Mouse (Mus musculus) ES-E14 (cell line): ENCODE data around the gene Nkpd1. TPM values are rescaled to one million over a fixed set of nuclear protein-coding genes. Genes with fewer than 3 reads are reported as not detected.

Experiments used
- DNase-seq: peaks from one replicate; pipeline ENCODE4 v3.0.0-alpha.2; 2013; ENCODE audit warnings: low read depth, low spot score
- H3K27ac ChIP-seq: 2 replicates; pipeline ENCODE4 v1.5.1; 2012; ENCODE audit warnings: low read depth, mild to moderate bottlenecking, low read length, moderate library complexity, mixed read lengths; ENCODE audit not compliant: poor library complexity, insufficient read depth, severe bottlenecking
- H3K36me3 ChIP-seq: 2 replicates; pipeline ENCODE4 v1.6.1; 2012; ENCODE audit warnings: mild to moderate bottlenecking, low read length, moderate library complexity, mixed read lengths; ENCODE audit not compliant: control insufficient read depth, poor library complexity, insufficient read depth, severe bottlenecking
- H3K4me1 ChIP-seq, 2 experiments: fragments of 150-350 bp in 1 of 2; sonication (generic) in 1 of 2; 2 replicates each; pipeline ENCODE4 v1.6.1; 2012; ENCODE audit warnings: low read length in 2 of 2, mild to moderate bottlenecking in 1 of 2, mixed read lengths in 1 of 2; ENCODE audit not compliant: control insufficient read depth in 2 of 2, insufficient read depth in 2 of 2, poor library complexity in 1 of 2
- H3K4me3 ChIP-seq, 2 experiments: fragments of 150-350 bp in 1 of 2; sonication (generic) in 1 of 2; 2 replicates each; pipeline ENCODE4 v1.5.1; 2012; ENCODE audit warnings: low read length in 2 of 2, low read depth in 1 of 2, mild to moderate bottlenecking in 1 of 2, mixed read lengths in 1 of 2; ENCODE audit not compliant: insufficient read depth in 1 of 2, poor library complexity in 1 of 2, severe bottlenecking in 1 of 2
- H3K9ac ChIP-seq: 2 replicates; pipeline ENCODE4 v1.6.1; 2012; ENCODE audit warnings: low read depth, mild to moderate bottlenecking, low read length, mixed read lengths; ENCODE audit not compliant: poor library complexity, insufficient read depth, severe bottlenecking
- H3K9me3 ChIP-seq: fragments of 150-350 bp; sonication (generic); 2 replicates; pipeline ENCODE4 v1.6.1; 2012; ENCODE audit warnings: low read depth, mild to moderate bottlenecking, low read length; ENCODE audit not compliant: control insufficient read depth, insufficient read depth
- CHD2 ChIP-seq: IDR thresholded peaks from 2 replicates; pipeline ENCODE4 v1.6.1; 2014; ENCODE audit warnings: mild to moderate bottlenecking, low read depth, low read length, inconsistent platforms
- HCFC1 ChIP-seq: IDR thresholded peaks from 2 replicates; pipeline ENCODE4 v1.6.1; 2012; ENCODE audit warnings: low read length, inconsistent platforms, borderline replicate concordance; ENCODE audit not compliant: insufficient read depth
- MAFK ChIP-seq: IDR thresholded peaks from 2 replicates; pipeline ENCODE4 v1.6.1; 2014; ENCODE audit warnings: mild to moderate bottlenecking, low read depth, low read length, inconsistent platforms; ENCODE audit not compliant: insufficient read depth
- ZC3H11A ChIP-seq: IDR thresholded peaks from 2 replicates; pipeline ENCODE4 v1.6.1; 2012; ENCODE audit warnings: low read depth, mild to moderate bottlenecking, inconsistent platforms, low read length, borderline replicate concordance
- ZNF384 ChIP-seq: IDR thresholded peaks from 2 replicates; pipeline ENCODE4 v1.6.1; 2012; ENCODE audit warnings: low read depth, low read length, inconsistent platforms
- in situ Hi-C, 2 experiments: fragments of 600-800 bp; cut with MboI; formaldehyde crosslinking; loops; one replicate each; pipeline ENCODE4 v1.15.1; 2025; ENCODE audit warnings: low sequenced_read_pairs in 2 of 2, inconsistent platforms in 1 of 2; ENCODE audit not compliant: unreplicated experiment in 2 of 2
- total RNA-seq: library from RNA; depleted of rRNA; stranded (reverse); fragments of 300-350 nt; gene quantifications from 2 replicates; pipeline ENCODE4 v1.2.3, GENCODE M21; 2012

The Nkpd1 gene
- total RNA-seq, 1 experiment, result 0.54 TPM

- TF ChIP-seq HCFC1 (no peak), ZC3H11A (no peak), MAFK (no peak), ZNF384 (no peak), CHD2 (no peak)
- in situ Hi-C loops, result no loop called here
- Histone ChIP-seq H3K27ac (no peak overlapping the region), H3K9me3 (no peaks in the 10 kb centered on the region), H3K36me3 (no peaks in the 10 kb centered on the region), H3K9ac (no peak overlapping the region), H3K4me1 (peaks cover 0 to 13% of the 10 kb centered on the region in 2 experiments; a peak in 3 of 4 replicates), H3K4me3 (peak overlapping the region; percentile 2 to 34; a peak in 1 of 4 replicates)
- no peak for DNase-seq
These were observed 22.7 kb upstream of the Nkpd1 start for GRCm38 (mm10) chr7:19494751-19495474.

GRCm38 (mm10) chr7:19495521-19496213 is 22.0 kb upstream of the Nkpd1 start:
- DNase-seq, result no peak
- peaks cover 0 to 15% of the 10 kb centered on the region in 2 experiments; a peak in 3 of 4 replicates for H3K4me1 ChIP-seq
- no peaks in the 10 kb centered on the region for H3K36me3 ChIP-seq
- no peak overlapping the region for H3K4me3 ChIP-seq
- no peak overlapping the region for H3K9ac ChIP-seq
- no peaks in the 10 kb centered on the region for H3K9me3 ChIP-seq
- H3K27ac ChIP-seq, result no peak overlapping the region
- TF ChIP-seq ZC3H11A, result no peak
- TF ChIP-seq CHD2, result no peak
- no peak for TF ChIP-seq MAFK
- TF ChIP-seq ZNF384, result no peak
- TF ChIP-seq HCFC1, result no peak
- in situ Hi-C loops, result no loop called here

GRCm38 (mm10) chr7:19496214-19496555 is 21.5 kb upstream of the Nkpd1 start:
- Histone ChIP-seq H3K27ac (no peak overlapping the region), H3K9me3 (no peaks in the 10 kb centered on the region), H3K4me3 (no peak overlapping the region), H3K4me1 (peaks cover 0 to 15% of the 10 kb centered on the region in 2 experiments; a peak in 3 of 4 replicates), H3K9ac (no peak overlapping the region), H3K36me3 (no peaks in the 10 kb centered on the region)
- DNase-seq, result no peak
- TF ChIP-seq HCFC1 (no peak), MAFK (no peak), CHD2 (no peak), ZNF384 (no peak), ZC3H11A (no peak)
- in situ Hi-C loops, result no loop called here

GRCm38 (mm10) chr7:19498326-19498725 is 19.3 kb upstream of the Nkpd1 start:
- Histone ChIP-seq H3K4me1 (peaks cover 0 to 15% of the 10 kb centered on the region in 2 experiments; a peak in 3 of 4 replicates), H3K9me3 (no peaks in the 10 kb centered on the region), H3K36me3 (no peaks in the 10 kb centered on the region), H3K27ac (no peak overlapping the region), H3K9ac (no peak overlapping the region), H3K4me3 (no peak overlapping the region)
- in situ Hi-C loops, result no loop called here
- no peak for DNase-seq
- TF ChIP-seq MAFK, result no peak
- no peak for TF ChIP-seq ZNF384
- no peak for TF ChIP-seq HCFC1
- no peak for TF ChIP-seq ZC3H11A
- no peak for TF ChIP-seq CHD2
